Mouse (Mus musculus): ENCODE measurements around the gene Lsm10.

The Lsm10 gene

GRCm38 (mm10) chr4:126096464-126097111, at the start of gene Lsm10:
Gene Lsm10 (plus strand): TSS chr4:126096623.
- peak; percentile 93 for DNase-seq (ENCODE audit: low spot score)

GRCm38 (mm10) chr4:126046851-126047585, 49.4 kb upstream of the Lsm10 start, which contains the start of gene Mrps15:
Gene Mrps15 (plus strand): TSS chr4:126046925.
- peak; percentile 89 for DNase-seq (ENCODE audit: low spot score)

GRCm38 (mm10) chr4:126051617-126052016, 44.8 kb upstream of the Lsm10 start:
- DNase-seq (ENCODE audit: low spot score), result peak; percentile 14

- no peak for DNase-seq (ENCODE audit: low spot score)
Observed at GRCm38 (mm10) chr4:126057207-126058133, 39.0 kb upstream of the Lsm10 start.

GRCm38 (mm10) chr4:126058134-126058996, 38.1 kb upstream of the Lsm10 start, which contains the start of gene Oscp1:
Gene Oscp1 (plus strand): TSS chr4:126058565.
- peak; percentile 90 for DNase-seq (ENCODE audit: low spot score)

- no peak for DNase-seq (ENCODE audit: low spot score)
Observed at GRCm38 (mm10) chr4:126058997-126059362, 37.4 kb upstream of the Lsm10 start.

GRCm38 (mm10) chr4:126062856-126063255, 33.6 kb upstream of the Lsm10 start:
- DNase-seq (ENCODE audit: low spot score), result peak; percentile 52

GRCm38 (mm10) chr4:126065241-126065640, 31.2 kb upstream of the Lsm10 start:
- DNase-seq (ENCODE audit: low spot score), result peak; percentile 40

GRCm38 (mm10) chr4:126067401-126068077, 28.9 kb upstream of the Lsm10 start:
- peak; percentile 42 for DNase-seq (ENCODE audit: low spot score)

- DNase-seq (ENCODE audit: low spot score), result no peak
Observed at GRCm38 (mm10) chr4:126068842-126069241, 27.6 kb upstream of the Lsm10 start.

- DNase-seq (ENCODE audit: low spot score), result no peak
Observed at GRCm38 (mm10) chr4:126077833-126078232, 18.6 kb upstream of the Lsm10 start.

GRCm38 (mm10) chr4:126079266-126079665, 17.2 kb upstream of the Lsm10 start:
- DNase-seq (ENCODE audit: low spot score), result peak; percentile 51

- no peak for DNase-seq (ENCODE audit: low spot score)
Observed at GRCm38 (mm10) chr4:126081601-126082000, 14.8 kb upstream of the Lsm10 start.

- no peak for DNase-seq (ENCODE audit: low spot score)
Observed at GRCm38 (mm10) chr4:126083021-126083420, 13.4 kb upstream of the Lsm10 start.

- DNase-seq (ENCODE audit: low spot score), result no peak
Observed at GRCm38 (mm10) chr4:126084382-126084781, 12.0 kb upstream of the Lsm10 start.

- peak; percentile 88 for DNase-seq (ENCODE audit: low spot score)
Observed at GRCm38 (mm10) chr4:126085996-126086576, 10.3 kb upstream of the Lsm10 start.

GRCm38 (mm10) chr4:126090101-126090847, 6.1 kb upstream of the Lsm10 start:
- no peak for DNase-seq (ENCODE audit: low spot score)

- no peak for DNase-seq (ENCODE audit: low spot score)
Observed at GRCm38 (mm10) chr4:126090848-126091124, 5.6 kb upstream of the Lsm10 start.

- DNase-seq (ENCODE audit: low spot score), result no peak
Observed at GRCm38 (mm10) chr4:126091873-126092272, 4.5 kb upstream of the Lsm10 start.
